Mouse (Mus musculus) liver, embryonic 16.5 days (tissue): Measurements from ENCODE around the gene Mtmr3. TPM values are rescaled to one million over a fixed set of nuclear protein-coding genes. Genes with fewer than 3 reads are reported as not detected.

Source experiments
- ATAC-seq: fragments of 200-750 bp; cut with Nextera tagmentation; 2 replicates; pipeline ENCODE4 v1.8.0; 2017; ENCODE audit warnings: low read depth, mild to moderate bottlenecking, moderate number of reproducible peaks, moderate library complexity
- H3K27ac ChIP-seq: fragments of 300-500 bp; sonication (generic); 2 replicates; pipeline ENCODE4 v1.5.1; 2014; ENCODE audit warnings: mild to moderate bottlenecking, low read length
- H3K27me3 ChIP-seq: fragments of 300-500 bp; sonication (generic); 2 replicates; pipeline ENCODE4 v1.6.1; 2014; ENCODE audit warnings: low read depth, low read length, mixed read lengths; ENCODE audit not compliant: control insufficient read depth, insufficient read depth
- H3K36me3 ChIP-seq: fragments of 300-500 bp; sonication (generic); 2 replicates; pipeline ENCODE4 v1.6.1; 2014; ENCODE audit warnings: mild to moderate bottlenecking; ENCODE audit not compliant: control insufficient read depth, insufficient read depth
- H3K4me1 ChIP-seq: fragments of 300-500 bp; sonication (generic); 2 replicates; pipeline ENCODE4 v1.6.1; 2014; ENCODE audit warnings: low read depth, low read length, mixed read lengths; ENCODE audit not compliant: control insufficient read depth
- H3K4me2 ChIP-seq: fragments of 300-500 bp; sonication (generic); 2 replicates; pipeline ENCODE4 v1.6.1; 2014; ENCODE audit warnings: low read depth, low read length, mixed read lengths
- H3K4me3 ChIP-seq: fragments of 300-500 bp; sonication (generic); 2 replicates; pipeline ENCODE4 v1.5.1; 2014; ENCODE audit warnings: low read depth, mild to moderate bottlenecking, low read length
- H3K9ac ChIP-seq: fragments of 300-500 bp; sonication (generic); 2 replicates; pipeline ENCODE4 v1.6.1; 2014; ENCODE audit warnings: low read depth, low read length
- H3K9me3 ChIP-seq: fragments of 300-500 bp; sonication (generic); replicated peaks from 2 replicates; pipeline ENCODE4 v1.6.1; 2016; ENCODE audit warnings: low read length; ENCODE audit not compliant: control insufficient read depth
- WGBS: fragments of 180-500 bp; shearing (Covaris S2); extraction: QIAGEN DNeasy Blood & Tissue Kit; methylation state at CpG from one replicate; pipeline ENCODE4 v1.1.7; 2014; ENCODE audit not compliant: insufficient replicate concordance; 5-methylcytosine and 5-hydroxymethylcytosine counted together
- polyA plus RNA-seq: library from polyadenylated mRNA; unstranded; fragments of >200 nt; fragmentation: Nextera tagmentation; extraction: Ambion mirVana; gene quantifications from 2 replicates; pipeline ENCODE4 v1.2.1, GENCODE M21; 2015

The Mtmr3 gene
- polyA plus RNA-seq, 1 experiment from 2014 or later, result 36.5 TPM

GRCm38 (mm10) chr11:4629861-4630280 is 35.2 kb upstream of the Mtmr3 start:
- Histone ChIP-seq H3K9ac (no peak overlapping the region), H3K9me3 (no peaks in the 10 kb centered on the region), H3K27ac (no peak overlapping the region), H3K36me3 (no peaks in the 10 kb centered on the region), H3K4me1 (peaks cover 5% of the 10 kb centered on the region), H3K4me2 (no peak overlapping the region), H3K4me3 (no peak overlapping the region), H3K27me3 (no peaks in the 10 kb centered on the region; the same call in 1 of the 2 replicates)
- WGBS, result 43% methylated on average over 8 of the region's 8 CpGs
- ATAC-seq, result no peak

GRCm38 (mm10) chr11:4627636-4628035 is 33.0 kb upstream of the Mtmr3 start:
- Histone ChIP-seq H3K36me3 (no peaks in the 10 kb centered on the region), H3K4me1 (no peaks in the 10 kb centered on the region), H3K9ac (no peak overlapping the region), H3K27ac (no peak overlapping the region), H3K4me2 (no peak overlapping the region), H3K4me3 (no peak overlapping the region), H3K9me3 (no peaks in the 10 kb centered on the region), H3K27me3 (no peaks in the 10 kb centered on the region; the same call in 1 of the 2 replicates)
- 74% methylated on average over 7 of the region's 7 CpGs for WGBS
- no peak for ATAC-seq

- no peaks in the 10 kb centered on the region for H3K36me3 ChIP-seq
- H3K4me3 ChIP-seq, result no peak overlapping the region
- no peaks in the 10 kb centered on the region for H3K4me1 ChIP-seq
- WGBS, result 70% methylated on average over 7 of the region's 7 CpGs
- no peak overlapping the region for H3K4me2 ChIP-seq
- H3K9ac ChIP-seq, result no peak overlapping the region
- H3K27me3 ChIP-seq, result no peaks in the 10 kb centered on the region
- H3K9me3 ChIP-seq, result no peaks in the 10 kb centered on the region
- no peak overlapping the region for H3K27ac ChIP-seq
- no peak for ATAC-seq
These were observed 31.3 kb upstream of the Mtmr3 start for GRCm38 (mm10) chr11:4625931-4626330.

GRCm38 (mm10) chr11:4622997-4623396 is 28.3 kb upstream of the Mtmr3 start:
- Histone ChIP-seq H3K4me1 (no peaks in the 10 kb centered on the region), H3K9ac (no peak overlapping the region), H3K9me3 (no peaks in the 10 kb centered on the region), H3K27ac (no peak overlapping the region), H3K4me2 (no peak overlapping the region), H3K36me3 (no peaks in the 10 kb centered on the region), H3K27me3 (no peaks in the 10 kb centered on the region), H3K4me3 (no peak overlapping the region)
- ATAC-seq, result no peak
- WGBS, result 58% methylated on average over 5 of the region's 5 CpGs

- ATAC-seq, result no peak
These were observed 27.9 kb upstream of the Mtmr3 start for GRCm38 (mm10) chr11:4622442-4622986.

GRCm38 (mm10) chr11:4621866-4622265 is 27.2 kb upstream of the Mtmr3 start:
- no peaks in the 10 kb centered on the region for H3K9me3 ChIP-seq
- no peaks in the 10 kb centered on the region for H3K27me3 ChIP-seq
- ATAC-seq, result no peak
- H3K4me3 ChIP-seq, result no peak overlapping the region
- H3K9ac ChIP-seq, result no peak overlapping the region
- 64% methylated on average over 4 of the region's 4 CpGs for WGBS
- no peaks in the 10 kb centered on the region for H3K4me1 ChIP-seq
- H3K4me2 ChIP-seq, result no peak overlapping the region
- H3K27ac ChIP-seq, result no peak overlapping the region
- H3K36me3 ChIP-seq, result no peaks in the 10 kb centered on the region

More at GRCm38 (mm10) chr11:4622442-4622986, 27.9 kb upstream of the Mtmr3 start:
- Histone ChIP-seq H3K9me3 (no peaks in the 10 kb centered on the region), H3K9ac (no peak overlapping the region), H3K4me2 (no peak overlapping the region), H3K4me1 (no peaks in the 10 kb centered on the region), H3K27me3 (no peaks in the 10 kb centered on the region), H3K4me3 (no peak overlapping the region), H3K36me3 (no peaks in the 10 kb centered on the region), H3K27ac (no peak overlapping the region)
- 65% methylated on average over 7 of the region's 7 CpGs for WGBS

GRCm38 (mm10) chr11:4620501-4621108 is 25.9 kb upstream of the Mtmr3 start:
- Histone ChIP-seq H3K4me2 (no peak overlapping the region), H3K27me3 (no peaks in the 10 kb centered on the region), H3K9ac (no peak overlapping the region), H3K9me3 (no peaks in the 10 kb centered on the region), H3K36me3 (no peaks in the 10 kb centered on the region), H3K4me3 (no peak overlapping the region), H3K27ac (no peak overlapping the region), H3K4me1 (no peaks in the 10 kb centered on the region)
- ATAC-seq, result no peak
- WGBS, result 57% methylated on average over 13 of the region's 13 CpGs

- H3K4me2 ChIP-seq, result no peak within 1 kb of the TSS
- no peak within 1 kb of the TSS for H3K4me3 ChIP-seq
- no peaks in the 10 kb centered on the region for H3K9me3 ChIP-seq
- WGBS, result 62% methylated on average over 16 of the region's 16 CpGs
- H3K27ac ChIP-seq, result no peak within 1 kb of the TSS
- H3K36me3 ChIP-seq, result no peaks in the 10 kb centered on the region
- H3K27me3 ChIP-seq, result no peaks in the 10 kb centered on the region
- no peak within 1 kb of the TSS for H3K9ac ChIP-seq
- no peaks in the 10 kb centered on the region for H3K4me1 ChIP-seq
- no peak for ATAC-seq
These were observed 25.4 kb upstream of the Mtmr3 start, which contains the start of gene Gm11032 for GRCm38 (mm10) chr11:4620017-4620485. Gm11032 (plus strand) TSS chr11:4620067.

GRCm38 (mm10) chr11:4611904-4612303 is 17.2 kb upstream of the Mtmr3 start:
- Histone ChIP-seq H3K27ac (no peak overlapping the region), H3K4me3 (no peak overlapping the region), H3K9ac (no peak overlapping the region), H3K36me3 (no peaks in the 10 kb centered on the region), H3K4me2 (no peak overlapping the region), H3K4me1 (no peaks in the 10 kb centered on the region), H3K9me3 (no peaks in the 10 kb centered on the region), H3K27me3 (peaks cover 6% of the 10 kb centered on the region; the same call in 1 of the 2 replicates)
- WGBS, result 71% methylated on average over 2 of the region's 2 CpGs
- no peak for ATAC-seq
